Mouse (Mus musculus) MEL (cell line): ENCODE results near the gene Tinf2. TPM values are rescaled to one million over a fixed set of nuclear protein-coding genes. Genes with fewer than 3 reads are reported as not detected.

Experiments used
- DNase-seq: peaks from one replicate; pipeline ENCODE4 v3.0.0; 2011; ENCODE audit warnings: low read depth, low spot score
- H3K27ac ChIP-seq: 2 replicates; pipeline ENCODE4 v1.5.1; 2012; ENCODE audit warnings: low read depth, mild to moderate bottlenecking, control low read depth, low read length, moderate library complexity; ENCODE audit not compliant: control insufficient read depth
- H3K27me3 ChIP-seq, 2 experiments: fragments of 150-350 bp in 1 of 2; sonication (generic) in 1 of 2; 2 replicates each; pipeline ENCODE4 v1.6.1; 2012; ENCODE audit warnings: low read length in 2 of 2, mild to moderate bottlenecking in 2 of 2, improper control_type of control experiment in 1 of 2, moderate library complexity in 1 of 2; ENCODE audit not compliant: insufficient read depth in 2 of 2, control insufficient read depth in 1 of 2
- H3K36me3 ChIP-seq, 2 experiments: 2 replicates each; pipeline ENCODE4 v1.6.1; 2012 to 2014; ENCODE audit warnings: low read length in 2 of 2, improper control_type of control experiment in 1 of 2, inconsistent platforms in 1 of 2, mild to moderate bottlenecking in 1 of 2; ENCODE audit not compliant: insufficient read depth in 2 of 2, control insufficient read depth in 1 of 2
- H3K4me1 ChIP-seq, 2 experiments: fragments of 150-350 bp in 1 of 2; sonication (generic) in 1 of 2; 2 replicates each; pipeline ENCODE4 v1.6.1; 2012; ENCODE audit warnings: low read length in 2 of 2, improper control_type of control experiment in 1 of 2, mild to moderate bottlenecking in 1 of 2; ENCODE audit not compliant: insufficient read depth in 2 of 2, control insufficient read depth in 1 of 2
- H3K4me3 ChIP-seq, 2 experiments: fragments of 150-350 bp in 1 of 2; sonication (generic) in 1 of 2; 2 replicates each; pipeline ENCODE4 v1.5.1; 2012; ENCODE audit warnings: low read depth in 2 of 2, low read length in 2 of 2, mild to moderate bottlenecking in 2 of 2, moderate library complexity in 2 of 2, control low read depth in 1 of 2, improper control_type of control experiment in 1 of 2; ENCODE audit not compliant: control insufficient read depth in 1 of 2, insufficient read depth in 1 of 2
- H3K79me2 ChIP-seq: 2 replicates; pipeline ENCODE4 v1.6.1; 2012; ENCODE audit warnings: mild to moderate bottlenecking, low read length, moderate library complexity; ENCODE audit not compliant: control insufficient read depth, poor library complexity, insufficient read depth
- H3K9ac ChIP-seq: 2 replicates; pipeline ENCODE4 v1.6.1; 2012; ENCODE audit warnings: low read depth, mild to moderate bottlenecking, control low read depth, low read length, moderate library complexity; ENCODE audit not compliant: control insufficient read depth, poor library complexity, severe bottlenecking
- H3K9me3 ChIP-seq: fragments of 150-350 bp; sonication (generic); replicated peaks from 2 replicates; pipeline ENCODE4 v1.6.1; 2012; ENCODE audit warnings: mild to moderate bottlenecking, low read length, improper control_type of control experiment, moderate library complexity; ENCODE audit not compliant: insufficient read depth
- BHLHE40 ChIP-seq: IDR thresholded peaks from 2 replicates; pipeline ENCODE4 v1.6.1; 2012; ENCODE audit warnings: low read depth, mild to moderate bottlenecking, inconsistent platforms, low read length, improper control_type of control experiment, borderline replicate concordance
- CHD1 ChIP-seq: IDR thresholded peaks from 2 replicates; pipeline ENCODE4 v1.6.1; 2012; ENCODE audit warnings: low read depth, mild to moderate bottlenecking, inconsistent platforms, low read length, improper control_type of control experiment
- E2F4 ChIP-seq: IDR thresholded peaks from 2 replicates; pipeline ENCODE4 v1.6.1; 2011; ENCODE audit warnings: low read depth, low read length, improper control_type of control experiment, borderline replicate concordance
- ELF1 ChIP-seq: IDR thresholded peaks from 2 replicates; pipeline ENCODE4 v1.6.1; 2014; ENCODE audit warnings: low read depth, mild to moderate bottlenecking, inconsistent platforms, low read length, improper control_type of control experiment, moderate library complexity
- ETS1 ChIP-seq: IDR thresholded peaks from 2 replicates; pipeline ENCODE4 v1.6.1; 2012; ENCODE audit warnings: low read depth, mild to moderate bottlenecking, inconsistent platforms, low read length, improper control_type of control experiment, moderate library complexity
- GATA1 ChIP-seq: IDR thresholded peaks from 2 replicates; pipeline ENCODE4 v1.6.1; 2011; ENCODE audit warnings: low read depth, low read length, improper control_type of control experiment
- JUND ChIP-seq: IDR thresholded peaks from 2 replicates; pipeline ENCODE4 v1.6.1; 2011; ENCODE audit warnings: low read depth, mild to moderate bottlenecking, improper control_type of control experiment, low read length
- MAX ChIP-seq: IDR thresholded peaks from 2 replicates; pipeline ENCODE4 v1.6.1; 2011; ENCODE audit warnings: low read length, improper control_type of control experiment
- MYB ChIP-seq: IDR thresholded peaks from 2 replicates; pipeline ENCODE4 v1.6.1; 2011; ENCODE audit warnings: mild to moderate bottlenecking, low read depth, low read length, improper control_type of control experiment
- MYC ChIP-seq: IDR thresholded peaks from 2 replicates; pipeline ENCODE4 v1.6.1; 2011; ENCODE audit warnings: low read depth, mild to moderate bottlenecking, low read length, improper control_type of control experiment, moderate library complexity
- NRF1 ChIP-seq: IDR thresholded peaks from 2 replicates; pipeline ENCODE4 v1.6.1; 2014; ENCODE audit warnings: low read depth, mild to moderate bottlenecking, inconsistent platforms, low read length, improper control_type of control experiment, moderate library complexity; ENCODE audit not compliant: poor library complexity, insufficient read depth, severe bottlenecking
- RAD21 ChIP-seq: IDR thresholded peaks from 2 replicates; pipeline ENCODE4 v1.6.1; 2011; ENCODE audit warnings: mild to moderate bottlenecking, low read depth, low read length, improper control_type of control experiment
- TAL1 ChIP-seq: IDR thresholded peaks from 2 replicates; pipeline ENCODE4 v1.6.1; 2012; ENCODE audit warnings: mild to moderate bottlenecking, inconsistent platforms, low read length, moderate library complexity, mixed read lengths
- USF2 ChIP-seq, 2 experiments: IDR thresholded peaks; 2 replicates each; pipeline ENCODE4 v1.6.1; 2011 to 2012; ENCODE audit warnings: improper control_type of control experiment in 2 of 2, low read length in 2 of 2, borderline replicate concordance in 1 of 2, inconsistent platforms in 1 of 2, low read depth in 1 of 2, mild to moderate bottlenecking in 1 of 2; ENCODE audit not compliant: insufficient read depth in 1 of 2
- ZKSCAN1 ChIP-seq: IDR thresholded peaks from 2 replicates; pipeline ENCODE4 v1.6.1; 2012; ENCODE audit warnings: low read depth, mild to moderate bottlenecking, inconsistent platforms, low read length, improper control_type of control experiment, moderate library complexity
- ZMIZ1 ChIP-seq: IDR thresholded peaks from 2 replicates; pipeline ENCODE4 v1.6.1; 2012; ENCODE audit warnings: low read depth, mild to moderate bottlenecking, inconsistent platforms, low read length, improper control_type of control experiment, moderate library complexity
- polyA plus RNA-seq, 2 experiments: library from polyadenylated mRNA; stranded (reverse) in 1 of 2; unstranded in 1 of 2; fragments of >175 nt in 1 of 2; fragments of >200 nt in 1 of 2; gene quantifications; 2 replicates each; pipeline versions ENCODE4 v1.2.1 to v1.2.4; 2012; ENCODE audit warnings: low replicate concordance in 2 of 2, low read depth in 1 of 2; ENCODE audit not compliant: insufficient read length in 2 of 2, insufficient read depth in 1 of 2, missing spikeins in 1 of 2
- total RNA-seq: library from RNA; depleted of rRNA; stranded (reverse); fragments of 300-350 nt; gene quantifications from 2 replicates; pipeline ENCODE4 v1.2.3, GENCODE M21; 2012

The Tinf2 gene
- total and polyA plus RNA-seq, 3 experiments, result 27.2 to 53.0 TPM; not detected in 1

DNA sequence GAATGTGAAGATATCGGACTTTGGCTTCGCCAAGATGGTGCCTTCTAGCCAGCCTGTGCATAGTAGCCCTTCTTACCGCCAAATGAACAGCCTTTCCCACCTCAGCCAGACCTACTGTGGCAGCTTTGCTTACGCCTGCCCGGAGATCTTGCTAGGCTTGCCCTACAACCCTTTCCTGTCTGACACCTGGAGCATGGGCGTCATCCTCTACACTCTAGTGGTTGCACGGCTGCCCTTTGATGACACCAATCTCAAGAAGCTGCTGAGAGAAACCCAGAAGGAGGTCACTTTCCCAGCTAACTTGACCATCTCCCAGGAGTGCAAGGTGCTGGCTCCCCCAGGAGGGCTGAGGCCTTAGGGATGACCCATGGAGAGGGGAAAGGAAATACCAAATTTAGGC lies 30.1 kb downstream of the Tinf2 start:
- Histone ChIP-seq H3K4me1 (no peaks in the 10 kb centered on the region), H3K9ac (no peak overlapping the region), H3K36me3 (no peaks in the 10 kb centered on the region; a peak in 1 of 4 replicates), H3K79me2 (no peaks in the 10 kb centered on the region), H3K4me3 (no peak overlapping the region), H3K27ac (no peak overlapping the region), H3K27me3 (no peaks in the 10 kb centered on the region), H3K9me3 (no peaks in the 10 kb centered on the region)
- TF ChIP-seq JUND, result no peak
- TF ChIP-seq GATA1, result no peak
- TF ChIP-seq USF2 (IDR thresholded peaks at IDR 0.05; ENCODE audit: borderline replicate concordance in 1 of 2, insufficient read depth in 1 of 2, low read depth in 1 of 2, low read length in 2 of 2), result no peak
- no peak for TF ChIP-seq BHLHE40
- no peak for DNase-seq

DNA sequence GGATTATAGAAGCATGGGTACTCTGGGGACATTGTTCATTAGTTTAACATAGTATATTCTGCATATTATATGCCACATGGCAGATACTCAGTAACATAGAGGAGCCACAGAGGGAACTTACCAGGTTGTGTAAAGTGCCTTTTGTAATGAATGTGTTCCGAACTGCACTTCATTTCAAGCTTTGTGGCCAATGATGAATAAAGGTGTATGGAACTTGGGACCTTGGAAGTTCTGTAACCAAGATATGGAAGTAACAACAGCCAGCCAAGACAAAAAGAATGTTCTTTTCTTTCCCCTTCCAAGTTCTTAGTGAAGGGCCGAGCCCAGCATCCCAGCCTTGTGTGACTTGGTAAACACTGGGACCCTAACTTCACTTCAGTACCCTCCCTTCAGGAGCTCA lies 31.7 kb downstream of the Tinf2 start, which contains the start of gene Tssk4:
Gene Tssk4, plus strand, starts transcription at position 301 of the 400 bp plus-strand sequence.
- TF ChIP-seq RAD21 (no peak), JUND (no peak), USF2 (IDR thresholded peaks at IDR 0.05; ENCODE audit: borderline replicate concordance in 1 of 2, insufficient read depth in 1 of 2, low read depth in 1 of 2, low read length in 2 of 2) (no peak), ZMIZ1 (no peak), MYC (no peak), TAL1 (no peak), MAX (no peak), ELF1 (no peak), CHD1 (no peak), ETS1 (no peak), E2F4 (no peak)
- no peak for DNase-seq
- H3K79me2 ChIP-seq, result peaks cover 2% of the 10 kb centered on the region; the same call in 1 of the 2 replicates
- no peak within 1 kb of the TSS for H3K4me3 ChIP-seq
- H3K9ac ChIP-seq, result no peak within 1 kb of the TSS
- peaks cover 0 to under 1% of the 10 kb centered on the region in 2 experiments; a peak in 1 of 4 replicates for H3K4me1 ChIP-seq
- no peaks in the 10 kb centered on the region for H3K9me3 ChIP-seq
- no peak within 1 kb of the TSS for H3K27ac ChIP-seq
- no peaks in the 10 kb centered on the region for H3K27me3 ChIP-seq
- H3K36me3 ChIP-seq, result peaks cover 0 to under 1% of the 10 kb centered on the region in 2 experiments; a peak in 1 of 4 replicates

DNA sequence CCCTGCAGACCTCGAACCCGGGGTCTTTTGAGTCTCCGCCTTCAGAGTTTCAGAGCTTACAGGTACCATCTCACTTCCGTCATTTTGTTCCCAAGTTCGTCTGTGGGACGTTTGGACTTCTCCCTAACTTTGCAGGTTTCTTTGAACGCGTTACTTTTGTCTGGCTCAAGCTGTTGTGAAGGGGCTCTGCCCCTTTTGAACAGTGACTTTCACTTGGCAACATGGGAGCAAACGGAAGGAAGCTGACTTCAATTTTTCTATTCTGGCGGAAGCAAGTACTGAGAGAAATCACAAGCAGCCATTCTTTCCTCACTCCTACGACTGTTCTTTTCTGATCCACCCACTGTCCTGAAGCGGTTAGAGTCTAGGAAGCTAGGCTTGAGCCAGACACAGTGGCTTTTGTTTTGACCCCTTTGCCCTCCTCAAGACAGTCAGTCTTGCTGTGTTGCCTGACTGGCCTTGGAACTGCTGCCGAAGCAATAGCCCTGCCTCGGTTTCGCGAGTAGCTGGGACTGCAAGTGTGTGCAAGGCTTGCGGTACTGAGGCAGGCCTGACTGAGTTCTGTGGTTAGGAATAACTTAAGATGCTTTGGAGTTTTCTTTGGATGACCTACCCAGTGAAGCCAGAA lies 37.2 kb downstream of the Tinf2 start:
- H3K36me3 ChIP-seq, result peaks cover 3 to 15% of the 10 kb centered on the region in 2 experiments; a peak in 3 of 4 replicates
- H3K9me3 ChIP-seq, result no peaks in the 10 kb centered on the region
- no peak overlapping the region; the same call in 1 of the 2 replicates for H3K27ac ChIP-seq
- DNase-seq, result peak; percentile 20
- H3K4me3 ChIP-seq, result peak overlapping the region; percentile 76 to 83
- peaks cover 0 to 14% of the 10 kb centered on the region in 2 experiments; a peak in 2 of 4 replicates for H3K4me1 ChIP-seq
- peaks cover 42% of the 10 kb centered on the region for H3K79me2 ChIP-seq
- H3K27me3 ChIP-seq, result no peaks in the 10 kb centered on the region
- H3K9ac ChIP-seq, result peak overlapping the region; percentile 87
- TF ChIP-seq MAX (no peak), NRF1 (no peak), ZKSCAN1 (no peak), BHLHE40 (no peak), MYB (no peak)
- TF ChIP-seq, all 39 proteins: peak for 0
